Mouse (Mus musculus) urinary bladder, postnatal 4 days (tissue): ENCODE data around the gene Prrt1.

Source experiments
- DNase-seq, 2 experiments: peaks; one replicate each; pipeline ENCODE4 v3.0.0; 2021 to 2022; ENCODE audit warnings: low spot score in 2 of 2

The Prrt1 gene

DNA sequence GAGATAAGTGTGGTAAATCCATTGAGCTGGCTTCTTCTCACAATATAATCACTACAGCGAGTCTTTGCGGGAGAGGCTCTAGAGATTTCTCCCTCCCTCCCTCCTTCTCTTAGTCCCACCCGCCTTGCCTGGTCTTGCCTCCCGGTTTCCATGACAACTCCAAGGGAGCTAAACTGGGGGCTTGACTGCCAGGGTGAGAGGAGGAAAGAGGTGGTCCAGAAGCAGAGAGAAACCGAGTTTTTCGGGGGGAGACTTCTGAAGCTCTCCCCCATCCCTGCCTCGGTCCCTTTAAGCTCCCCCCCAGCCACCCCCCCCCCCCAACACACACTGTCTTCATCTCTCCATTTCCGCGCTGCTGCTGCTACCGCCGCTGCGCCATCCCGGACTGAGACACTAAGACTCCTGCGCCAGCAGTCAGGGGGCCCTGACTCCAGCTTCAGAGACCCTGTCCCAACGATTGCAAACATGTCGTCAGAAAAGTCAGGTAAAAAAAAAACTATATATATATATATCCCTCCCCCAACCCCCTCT is at the start of gene Prrt1:
TSS of gene Prrt1 (plus strand) at position 313 of the 531 bp plus-strand sequence.
- no peak for DNase-seq

DNA sequence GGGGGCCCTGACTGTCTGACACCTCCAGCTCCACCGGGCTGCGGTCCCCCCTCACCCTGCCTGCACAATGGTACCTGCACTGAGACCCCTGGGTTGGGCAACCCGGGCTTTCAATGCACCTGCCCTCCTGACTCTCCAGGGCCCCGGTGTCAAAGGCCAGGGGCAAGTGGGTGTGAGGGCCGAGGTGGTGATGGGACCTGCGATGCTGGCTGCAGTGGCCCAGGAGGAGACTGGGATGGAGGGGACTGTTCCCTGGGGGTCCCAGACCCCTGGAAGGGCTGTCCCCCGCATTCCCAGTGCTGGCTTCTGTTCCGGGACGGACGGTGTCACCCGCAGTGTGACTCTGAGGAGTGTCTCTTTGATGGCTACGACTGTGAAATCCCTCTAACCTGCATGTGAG is 46.8 kb upstream of the Prrt1 start:
- DNase-seq: no peak

DNA sequence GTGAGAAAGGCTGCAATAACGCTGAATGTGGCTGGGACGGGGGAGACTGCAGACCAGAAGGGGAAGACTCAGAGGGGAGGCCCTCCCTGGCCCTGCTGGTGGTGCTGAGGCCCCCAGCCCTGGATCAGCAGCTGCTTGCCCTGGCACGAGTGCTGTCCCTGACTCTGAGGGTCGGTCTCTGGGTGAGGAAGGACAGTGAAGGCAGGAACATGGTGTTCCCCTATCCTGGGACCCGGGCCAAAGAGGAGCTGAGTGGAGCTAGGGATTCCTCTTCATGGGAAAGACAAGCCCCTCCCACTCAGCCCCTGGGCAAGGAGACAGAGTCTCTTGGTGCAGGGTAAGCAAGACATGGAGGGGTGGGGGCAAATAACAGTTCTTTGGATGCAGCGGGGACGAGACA is 45.9 kb upstream of the Prrt1 start:
- peak in 1 of 2 experiments; percentile 82 for DNase-seq

DNA sequence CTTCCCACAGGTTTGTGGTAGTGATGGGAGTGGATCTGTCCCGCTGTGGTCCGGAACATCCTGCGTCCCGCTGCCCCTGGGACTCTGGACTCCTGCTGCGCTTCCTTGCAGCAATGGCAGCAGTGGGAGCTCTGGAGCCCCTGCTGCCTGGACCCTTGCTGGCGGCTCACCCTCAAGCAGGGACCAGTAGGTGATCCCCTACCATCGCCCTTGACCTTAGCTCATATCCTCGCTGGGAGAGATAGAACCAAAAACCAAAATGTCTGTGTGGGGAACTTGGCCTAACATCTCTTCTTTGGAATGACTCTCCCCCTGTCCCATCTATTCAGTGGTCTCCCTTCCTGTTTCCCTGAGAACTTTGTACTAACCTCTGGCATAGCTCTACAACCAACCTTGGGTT is 45.5 kb upstream of the Prrt1 start:
- DNase-seq: no peak

DNA sequence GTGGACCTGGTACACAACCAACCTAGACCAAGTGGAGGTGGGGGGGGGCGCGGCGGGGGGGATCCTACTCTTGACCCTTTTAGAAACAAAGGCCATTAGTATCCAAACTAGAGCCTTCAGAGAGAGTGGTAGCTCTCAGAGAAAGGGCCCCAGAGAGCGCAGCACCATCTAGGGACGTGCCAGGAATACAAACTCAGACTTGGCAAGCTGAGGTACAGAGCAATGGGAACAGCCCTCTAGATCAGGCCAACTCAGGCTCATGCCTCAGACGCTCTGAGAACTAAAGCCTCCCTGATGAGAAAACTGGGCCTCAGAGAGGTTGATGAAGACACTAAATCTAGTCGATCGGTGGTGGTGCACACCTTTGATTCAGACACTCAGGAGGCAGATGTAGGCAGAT is 44.2 kb upstream of the Prrt1 start:
- DNase-seq: no peak

DNA sequence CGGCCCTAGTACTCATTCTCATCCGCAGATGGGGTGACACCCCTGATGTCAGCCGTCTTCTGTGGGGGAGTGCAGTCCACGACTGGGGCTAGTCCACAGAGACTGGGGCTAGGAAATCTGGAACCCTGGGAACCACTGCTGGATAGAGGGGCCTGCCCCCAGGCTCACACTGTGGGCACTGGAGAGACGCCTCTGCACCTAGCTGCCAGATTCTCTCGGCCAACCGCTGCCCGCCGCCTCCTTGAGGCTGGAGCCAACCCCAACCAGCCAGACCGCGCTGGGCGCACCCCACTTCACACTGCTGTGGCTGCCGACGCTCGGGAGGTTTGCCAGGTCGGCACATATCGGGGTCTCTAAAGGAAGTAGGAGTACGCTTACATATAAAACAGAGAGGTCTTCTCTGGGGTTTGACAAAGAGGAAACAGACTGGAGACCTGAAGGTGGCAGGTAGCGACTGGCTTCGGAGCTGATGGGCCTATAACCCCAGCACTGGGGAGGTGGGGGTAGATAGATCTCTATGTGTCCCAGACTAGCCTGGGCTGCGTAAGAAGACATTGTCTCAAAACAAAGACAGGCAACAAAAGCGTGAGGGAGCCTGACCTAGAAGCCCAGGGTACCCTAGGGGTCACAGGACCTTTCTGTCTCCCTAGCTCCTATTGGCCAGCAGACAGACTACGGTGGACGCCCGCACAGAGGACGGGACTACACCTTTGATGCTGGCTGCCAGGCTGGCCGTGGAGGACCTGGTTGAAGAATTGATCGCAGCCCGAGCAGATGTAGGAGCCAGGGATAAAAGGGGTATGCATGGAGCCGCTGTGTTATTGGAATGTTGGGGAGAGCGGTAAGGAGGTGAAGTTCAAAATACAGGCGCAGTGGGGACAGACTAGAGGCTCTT is 43.2 kb upstream of the Prrt1 start:
- no peak for DNase-seq

DNA sequence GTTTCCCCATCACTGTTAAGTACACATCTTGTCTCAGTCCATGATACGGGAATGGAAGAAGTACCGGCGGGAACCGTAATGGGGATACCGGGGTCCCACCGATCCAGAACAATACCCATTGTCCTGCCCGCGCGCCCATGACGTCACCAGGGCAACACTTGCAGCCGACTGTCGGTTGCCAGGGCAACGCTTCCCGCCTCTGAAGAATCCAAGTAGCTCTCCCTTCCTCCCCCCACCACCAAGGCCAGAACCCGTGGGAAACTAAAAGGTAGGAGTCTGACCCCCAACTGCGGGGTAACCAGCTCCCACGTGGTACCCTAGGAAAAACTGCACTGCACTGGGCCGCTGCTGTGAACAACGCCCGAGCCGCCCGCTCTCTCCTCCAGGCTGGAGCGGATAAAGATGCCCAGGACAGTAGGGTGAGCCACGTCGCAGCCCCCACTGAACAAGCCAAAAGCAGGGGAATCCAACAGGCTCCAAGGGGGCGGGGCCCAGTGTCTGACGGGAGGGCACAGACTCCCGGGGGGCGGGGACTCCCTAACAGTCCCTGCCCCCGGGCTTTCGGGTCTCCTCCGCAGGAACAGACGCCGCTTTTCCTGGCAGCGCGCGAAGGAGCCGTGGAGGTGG is 42.4 kb upstream of the Prrt1 start:
- peak; percentile 54 to 92 for DNase-seq

DNA sequence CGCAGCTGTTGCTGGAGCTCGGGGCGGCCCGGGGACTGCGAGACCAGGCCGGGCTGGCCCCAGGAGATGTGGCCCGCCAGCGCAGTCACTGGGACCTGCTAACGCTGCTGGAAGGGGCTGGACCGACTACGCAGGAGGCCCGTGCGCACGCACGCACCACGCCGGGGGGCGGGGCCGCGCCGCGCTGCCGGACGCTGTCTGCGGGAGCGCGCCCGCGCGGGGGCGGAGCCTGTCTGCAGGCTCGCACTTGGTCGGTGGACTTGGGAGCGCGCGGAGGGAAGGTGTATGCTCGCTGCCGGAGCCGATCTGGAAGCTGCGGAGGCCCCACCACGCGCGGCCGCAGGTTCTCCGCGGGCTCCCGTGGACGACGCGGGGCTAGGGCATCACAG is 41.9 kb upstream of the Prrt1 start:
- DNase-seq: peak; percentile 96 to 98

DNA sequence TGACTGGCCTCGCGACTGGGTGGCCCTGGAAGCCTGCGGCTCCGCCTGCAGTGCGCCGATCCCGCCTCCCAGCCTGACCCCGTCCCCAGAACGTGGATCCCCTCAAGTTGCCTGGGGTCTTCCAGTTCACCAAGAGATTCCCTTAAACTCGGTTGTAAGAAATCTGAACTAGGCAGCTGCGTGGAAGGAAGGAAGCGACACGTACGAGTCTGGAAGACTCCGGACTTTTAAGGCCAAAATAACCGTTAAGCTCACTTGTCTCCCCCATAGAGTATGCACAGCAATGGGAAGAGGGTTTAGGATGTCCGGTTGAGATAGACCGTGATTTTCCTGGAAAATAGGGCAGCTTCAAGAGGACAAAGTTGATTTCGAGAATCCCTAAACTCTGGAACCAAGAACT is 41.5 kb upstream of the Prrt1 start:
- no peak for DNase-seq

DNA sequence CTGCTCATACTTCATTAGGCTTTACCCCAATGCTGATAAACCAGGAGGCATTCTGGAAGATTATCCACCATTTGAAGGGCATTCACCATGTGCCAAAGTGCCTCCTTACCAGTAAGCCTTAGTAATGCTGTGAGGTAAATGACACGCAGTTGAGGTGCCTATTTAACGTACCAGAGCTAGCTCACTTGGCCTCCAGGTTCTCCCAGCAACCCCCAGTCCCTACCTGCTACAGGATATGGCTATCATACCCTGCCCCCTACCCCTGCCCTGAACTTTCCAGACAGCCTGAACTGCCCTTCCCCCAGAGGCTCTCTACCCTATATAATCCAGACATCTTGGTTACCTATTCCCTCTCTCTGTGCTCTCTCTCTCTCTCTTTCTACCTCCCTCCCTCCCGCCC is 40.6 kb upstream of the Prrt1 start:
- DNase-seq: no peak

DNA sequence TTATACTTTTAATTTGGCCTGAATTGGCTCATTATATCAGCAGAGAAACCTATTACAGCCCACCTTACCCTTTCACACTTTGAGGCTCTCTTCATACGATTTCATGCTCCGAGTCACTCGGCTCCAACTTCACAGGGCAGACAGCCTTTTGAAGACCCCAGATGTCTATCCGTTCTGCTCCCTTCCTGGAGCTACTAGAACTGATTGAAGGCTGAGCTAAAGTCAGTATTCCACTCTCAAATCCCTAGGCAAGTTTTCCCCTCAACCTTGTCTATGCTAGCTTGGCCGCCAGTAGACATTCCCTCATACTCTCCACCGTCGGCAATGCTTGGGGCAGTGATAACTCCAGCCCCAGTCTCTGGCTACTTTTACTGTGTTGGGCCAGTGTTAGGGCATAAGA is 40.1 kb upstream of the Prrt1 start:
- DNase-seq: no peak

DNA sequence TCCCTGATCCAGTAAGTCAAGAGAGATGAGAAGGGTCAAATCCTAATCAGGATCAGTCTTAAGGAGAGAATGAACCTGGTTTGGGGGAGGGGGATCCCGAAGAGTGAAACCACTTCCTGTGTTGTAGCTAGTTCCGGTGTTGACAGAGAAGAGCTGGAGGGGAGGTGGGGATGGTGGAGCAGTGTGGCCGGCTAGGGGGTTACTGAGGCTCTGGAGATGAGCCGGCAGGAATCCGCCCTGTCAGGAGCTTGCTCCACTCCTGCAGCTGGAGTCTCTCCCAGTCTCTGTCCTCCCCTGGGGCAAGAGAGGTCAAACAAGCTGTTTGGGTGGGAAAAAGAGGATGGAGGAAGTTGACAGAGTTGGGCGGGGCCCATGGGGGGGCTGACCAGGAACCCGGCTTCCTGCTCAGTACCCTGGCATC is 39.6 kb upstream of the Prrt1 start, which contains the start of gene Gpsm3:
TSS of gene Gpsm3 (plus strand) at position 126 of the 421 bp plus-strand sequence.
- DNase-seq: peak in 1 of 2 experiments; percentile 71

DNA sequence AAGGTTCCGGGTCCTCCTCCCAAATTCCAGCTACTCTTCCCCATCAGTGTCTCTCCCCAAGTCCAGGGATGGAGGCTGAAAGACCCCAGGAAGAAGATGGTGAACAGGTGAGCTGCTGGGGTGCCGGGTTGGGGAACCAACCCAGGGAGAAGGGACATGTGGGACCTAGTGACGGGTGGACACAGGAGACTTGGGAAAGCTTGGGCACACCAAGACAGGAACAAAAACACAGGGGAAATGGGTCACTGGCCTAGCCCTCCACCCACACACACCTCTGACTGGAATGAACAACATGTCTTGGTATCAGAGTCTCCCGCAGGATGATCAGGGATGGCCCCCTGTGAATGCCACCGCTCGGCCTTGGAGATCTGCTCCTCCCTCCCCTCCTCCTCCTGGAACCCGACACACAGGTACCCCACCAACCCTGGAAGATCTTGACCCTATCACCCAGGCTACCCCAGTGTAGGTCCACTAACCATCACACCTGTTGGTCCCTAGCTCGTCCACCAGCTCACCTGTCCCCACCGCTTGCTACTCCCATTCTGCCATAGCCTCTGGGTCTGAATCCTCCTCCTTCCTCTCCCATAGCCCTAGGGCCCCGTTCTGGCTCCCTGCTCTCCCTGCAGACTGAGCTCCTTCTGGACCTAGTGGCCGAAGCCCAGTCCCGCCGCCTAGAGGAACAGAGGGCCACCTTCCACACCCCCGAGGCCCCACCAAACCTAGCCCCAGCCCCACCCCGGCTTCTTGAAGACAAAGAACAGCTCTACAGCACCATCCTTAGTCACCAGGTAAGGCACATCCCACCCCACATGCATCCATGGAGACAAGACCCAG is 39.0 kb upstream of the Prrt1 start:
- DNase-seq: no peak

DNA sequence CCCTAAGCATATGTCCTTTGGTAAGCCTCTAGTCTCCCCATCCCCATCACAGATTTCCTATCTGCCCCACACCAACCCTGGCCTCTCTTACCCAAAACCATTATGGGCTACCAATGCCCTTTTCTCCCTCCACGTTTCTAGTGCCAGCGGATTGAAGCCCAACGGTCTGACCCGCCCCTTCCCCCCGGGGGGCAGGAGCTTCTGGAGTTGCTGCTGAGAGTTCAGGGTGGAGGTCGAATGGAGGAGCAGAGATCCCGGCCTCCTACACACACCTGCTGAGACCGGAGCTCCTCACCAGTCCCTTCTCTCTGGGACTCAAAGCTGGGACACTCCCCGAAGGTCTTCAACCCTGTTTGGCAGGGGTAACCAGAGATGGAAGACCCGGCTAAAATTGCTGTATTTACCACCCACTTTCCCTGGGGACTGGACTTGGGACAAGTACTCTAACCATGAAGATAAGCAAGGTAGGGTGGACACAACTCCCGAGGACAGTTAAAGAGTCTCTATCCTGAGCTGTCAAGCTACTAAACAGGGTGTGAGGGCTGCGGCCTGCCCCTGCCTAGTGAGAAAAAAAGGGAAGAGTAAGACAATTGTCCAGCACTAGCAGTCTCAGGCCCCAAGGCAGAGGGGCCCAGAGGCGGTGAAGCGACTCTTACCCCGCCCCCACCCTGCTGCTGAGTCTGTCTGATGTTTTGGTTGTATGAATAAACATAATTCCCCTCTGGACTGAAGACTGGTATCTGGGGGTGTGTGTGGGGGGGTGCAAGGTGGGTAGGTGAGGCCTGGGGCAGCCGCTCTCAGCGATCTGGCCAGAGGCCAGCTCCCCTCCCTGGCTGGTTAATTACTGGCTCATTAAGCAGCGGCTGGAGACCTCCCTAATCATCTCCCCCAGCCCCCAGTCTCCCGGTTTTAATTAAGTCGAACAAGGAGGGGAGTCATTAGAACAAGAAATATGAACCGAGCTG is 38.0 kb upstream of the Prrt1 start, which contains the start of gene Pbx2:
TSS of gene Pbx2 (plus strand) at position 238 of the 965 bp plus-strand sequence.
- no peak for DNase-seq

DNA sequence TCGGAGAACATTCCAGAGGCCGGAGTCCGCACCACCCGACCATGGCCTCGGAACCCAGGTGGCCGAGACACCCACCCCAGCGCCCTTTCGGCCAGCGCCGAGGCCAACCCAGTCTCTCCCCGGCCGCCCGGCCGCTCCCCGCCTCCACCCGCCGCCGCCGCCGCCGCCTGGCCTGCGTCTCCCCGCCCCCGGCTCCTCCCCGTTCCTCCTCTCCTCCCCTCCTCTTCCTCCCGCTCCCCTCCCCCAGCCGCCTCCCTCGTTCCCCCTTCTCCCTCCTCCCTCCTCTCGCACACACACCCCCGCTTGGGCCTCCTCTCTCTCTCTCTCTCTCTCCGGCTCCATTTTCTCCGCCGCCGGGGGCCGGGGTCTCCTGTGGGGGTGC is 37.3 kb upstream of the Prrt1 start:
- peak; percentile 86 to 95 for DNase-seq

DNA sequence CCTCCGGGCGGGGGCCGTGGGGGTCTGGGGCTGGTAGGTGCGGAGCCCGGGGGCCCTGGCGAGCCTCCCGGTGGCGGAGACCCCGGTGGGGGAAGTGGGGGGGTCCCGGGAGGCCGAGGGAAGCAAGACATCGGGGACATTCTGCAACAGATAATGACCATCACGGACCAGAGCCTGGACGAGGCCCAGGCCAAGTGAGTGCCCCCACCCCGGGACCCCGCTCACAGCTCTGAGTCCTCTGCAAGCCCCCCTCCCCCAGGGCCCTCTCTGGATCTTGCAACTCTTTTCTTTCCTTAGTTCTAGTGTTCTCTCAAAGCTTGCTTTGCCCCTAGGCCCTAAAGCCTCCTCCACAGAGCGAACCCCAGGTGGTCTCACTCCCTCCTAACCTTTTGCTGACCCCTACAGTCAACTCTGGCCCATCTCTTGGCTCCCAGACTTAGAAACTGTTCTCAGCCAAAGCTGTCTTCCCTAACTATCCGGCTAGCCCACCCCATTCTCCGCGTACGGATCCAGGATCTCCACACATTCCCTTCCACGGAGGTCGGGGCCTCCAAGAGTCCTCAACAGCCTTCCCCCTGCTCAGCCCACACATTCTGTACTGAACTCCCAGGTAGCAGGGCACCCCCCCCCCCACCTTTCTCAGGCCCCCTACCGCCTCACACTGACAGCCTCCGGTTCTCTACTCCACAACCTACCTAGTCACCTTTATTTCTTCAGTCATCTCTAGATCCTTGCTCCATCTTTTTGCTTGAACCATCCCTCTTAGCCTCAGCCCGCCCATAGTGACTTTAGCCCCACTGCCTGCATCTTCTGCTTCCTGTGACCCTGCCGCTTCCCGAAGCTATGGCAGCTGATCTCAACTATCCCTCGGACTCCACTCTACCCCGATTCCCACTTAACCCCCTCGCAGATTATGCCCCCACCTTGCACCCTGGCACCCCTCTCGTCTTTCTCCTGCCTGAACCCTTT is 36.5 kb upstream of the Prrt1 start:
- DNase-seq: no peak

DNA sequence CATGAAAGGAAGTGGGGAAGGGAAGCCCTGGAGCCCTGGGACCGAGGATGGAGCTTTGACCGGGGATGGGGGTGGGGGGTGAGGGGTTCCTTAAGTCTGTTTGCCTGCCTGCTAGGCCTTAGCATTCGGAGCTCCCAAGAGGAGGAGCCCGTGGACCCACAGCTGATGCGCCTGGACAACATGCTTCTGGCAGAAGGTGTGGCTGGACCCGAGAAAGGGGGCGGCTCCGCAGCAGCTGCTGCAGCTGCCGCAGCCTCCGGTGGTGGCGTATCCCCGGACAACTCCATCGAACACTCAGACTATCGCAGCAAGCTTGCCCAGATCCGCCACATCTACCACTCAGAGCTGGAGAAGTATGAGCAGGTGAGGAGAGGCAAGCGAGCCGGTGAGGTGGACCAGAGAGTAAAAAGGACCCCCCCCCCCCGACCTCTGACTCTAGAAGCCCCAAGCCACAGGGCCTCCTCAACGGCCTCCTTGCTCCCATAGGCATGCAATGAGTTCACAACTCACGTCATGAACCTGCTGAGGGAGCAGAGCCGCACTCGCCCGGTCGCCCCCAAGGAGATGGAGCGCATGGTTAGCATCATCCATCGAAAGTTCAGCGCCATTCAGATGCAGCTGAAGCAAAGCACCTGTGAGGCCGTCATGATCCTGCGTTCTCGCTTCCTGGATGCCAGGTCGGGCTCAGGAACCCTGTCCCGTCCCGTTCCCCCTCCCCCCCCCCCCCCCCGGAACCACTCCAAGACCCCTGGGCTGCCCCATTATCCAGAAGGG is 35.4 kb upstream of the Prrt1 start:
- DNase-seq: peak in 1 of 2 experiments; percentile 57

DNA sequence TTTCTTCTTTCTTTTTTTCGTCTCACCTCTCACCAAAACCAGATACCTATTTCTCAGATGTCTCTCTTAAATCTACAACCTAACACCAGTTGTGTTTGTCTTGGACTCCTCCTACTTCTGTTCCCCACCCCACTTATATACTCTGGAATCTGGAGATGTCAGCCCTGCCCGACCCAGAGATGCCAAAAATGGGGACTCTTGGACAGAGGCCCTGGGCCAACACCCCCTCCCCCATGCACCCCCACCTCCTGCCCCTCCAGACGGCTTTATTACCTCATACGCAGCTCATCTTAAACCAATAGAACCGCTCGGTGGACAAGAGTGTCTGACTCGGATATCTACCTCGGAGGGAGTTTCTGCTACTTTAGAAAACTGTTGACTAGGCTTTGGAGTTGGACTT is 33.2 kb upstream of the Prrt1 start:
- DNase-seq: no peak
